Mouse (Mus musculus) midbrain, embryonic 14.5 days (tissue): ENCODE data around the gene Hoxa2. TPM values are rescaled to one million over a fixed set of nuclear protein-coding genes. Genes with fewer than 3 reads are reported as not detected.

Experiments used
- ATAC-seq: fragments of 200-750 bp; cut with Nextera tagmentation; 2 replicates; pipeline ENCODE4 v1.8.0; 2017; ENCODE audit warnings: moderate number of reproducible peaks, moderate library complexity; ENCODE audit not compliant: low FRiP score, low TSS enrichment
- DNase-seq: peaks from one replicate; pipeline ENCODE4 v3.0.0-alpha.2; 2015
- H3K27ac ChIP-seq: fragments of 300-500 bp; sonication (generic); replicated peaks from 2 replicates; pipeline ENCODE4 v1.5.1; 2014; ENCODE audit warnings: mild to moderate bottlenecking, low read depth, low read length, moderate library complexity
- H3K27me3 ChIP-seq: fragments of 300-500 bp; sonication (generic); 2 replicates; pipeline ENCODE4 v1.6.1; 2014; ENCODE audit warnings: low read length, control low read depth, mixed read lengths; ENCODE audit not compliant: control insufficient read depth, insufficient read depth
- H3K36me3 ChIP-seq: fragments of 300-500 bp; sonication (generic); 2 replicates; pipeline ENCODE4 v1.6.1; 2014; ENCODE audit warnings: low read length, control low read depth; ENCODE audit not compliant: control insufficient read depth, insufficient read depth
- H3K4me1 ChIP-seq: fragments of 300-500 bp; sonication (generic); 2 replicates; pipeline ENCODE4 v1.6.1; 2014; ENCODE audit warnings: mild to moderate bottlenecking, antibody characterized with exemption, low read length, control low read depth; ENCODE audit not compliant: control insufficient read depth, insufficient read depth
- H3K4me2 ChIP-seq: fragments of 300-500 bp; sonication (generic); 2 replicates; pipeline ENCODE4 v1.6.1; 2014; ENCODE audit warnings: mild to moderate bottlenecking, low read length, moderate library complexity
- H3K4me3 ChIP-seq: fragments of 300-500 bp; sonication (generic); replicated peaks from 2 replicates; pipeline ENCODE4 v1.5.1; 2014; ENCODE audit warnings: low read depth, low read length
- H3K9ac ChIP-seq: fragments of 300-500 bp; sonication (generic); replicated peaks from 2 replicates; pipeline ENCODE4 v1.6.1; 2014; ENCODE audit warnings: mild to moderate bottlenecking, low read length, moderate library complexity
- H3K9me3 ChIP-seq: fragments of 300-500 bp; sonication (generic); 2 replicates; pipeline ENCODE4 v1.6.1; 2016; ENCODE audit warnings: low read length, control low read depth, mixed read lengths; ENCODE audit not compliant: control insufficient read depth
- WGBS: fragments of 180-500 bp; shearing (Covaris S2); extraction: QIAGEN DNeasy Blood & Tissue Kit; methylation state at CpG from one replicate; pipeline ENCODE4 v1.1.7; 2014; 5-methylcytosine and 5-hydroxymethylcytosine counted together
- polyA plus RNA-seq: library from polyadenylated mRNA; unstranded; fragments of >200 nt; fragmentation: Nextera tagmentation; extraction: Ambion mirVana; gene quantifications from 2 replicates; pipeline ENCODE4 v1.2.1, GENCODE M21; 2014

Hoxa2 gene
- polyA plus RNA-seq, 1 experiment from 2014 or later, result 0.20 TPM

- Histone ChIP-seq H3K36me3 (no peaks in the 10 kb centered on the region), H3K4me3 (no peak overlapping the region), H3K4me1 (no peaks in the 10 kb centered on the region), H3K9me3 (no peaks in the 10 kb centered on the region), H3K27ac (no peak overlapping the region), H3K4me2 (peak overlapping the region; percentile 29), H3K27me3 (peaks cover 100% of the 10 kb centered on the region), H3K9ac (no peak overlapping the region)
- no peak for DNase-seq
- WGBS, result 1% methylated on average over 46 of the region's 46 CpGs
- no peak for ATAC-seq
These were observed 38.9 kb upstream of the Hoxa2 start for GRCm38 (mm10) chr6:52203371-52204049.

DNA sequence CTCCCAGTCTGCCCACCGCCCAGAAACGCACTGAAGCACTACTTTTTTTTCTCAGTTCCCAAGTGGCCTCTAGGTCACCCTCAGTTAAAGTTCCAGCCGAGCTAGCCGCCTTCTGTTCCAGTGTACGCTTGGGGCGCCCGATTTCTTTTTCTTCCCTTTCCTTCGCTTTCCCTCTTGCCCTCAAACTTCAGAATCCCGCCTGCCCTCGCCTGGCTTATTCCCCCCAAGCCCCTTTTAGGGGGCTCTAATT, 38.4 kb upstream of the Hoxa2 start:
- DNase-seq (no peak), ATAC-seq (no peak)
- peaks cover 100% of the 10 kb centered on the region for H3K27me3 ChIP-seq
- H3K4me1 ChIP-seq, result no peaks in the 10 kb centered on the region
- under 1% methylated on average over 10 of the region's 10 CpGs for WGBS
- H3K27ac ChIP-seq, result no peak overlapping the region
- no peak overlapping the region for H3K4me3 ChIP-seq
- no peaks in the 10 kb centered on the region for H3K36me3 ChIP-seq
- H3K9ac ChIP-seq, result no peak overlapping the region
- no peak overlapping the region for H3K4me2 ChIP-seq
- H3K9me3 ChIP-seq, result no peaks in the 10 kb centered on the region

GRCm38 (mm10) chr6:52202362-52203120, 37.9 kb upstream of the Hoxa2 start:
- no peak for DNase-seq
- no peaks in the 10 kb centered on the region for H3K36me3 ChIP-seq
- no peak overlapping the region for H3K9ac ChIP-seq
- H3K4me3 ChIP-seq, result no peak overlapping the region
- H3K27ac ChIP-seq, result no peak overlapping the region
- H3K27me3 ChIP-seq, result peaks cover 100% of the 10 kb centered on the region
- no peaks in the 10 kb centered on the region for H3K9me3 ChIP-seq
- ATAC-seq, result no peak
- no peak overlapping the region for H3K4me2 ChIP-seq
- H3K4me1 ChIP-seq, result no peaks in the 10 kb centered on the region
- 2% methylated on average over 22 of the region's 22 CpGs for WGBS

DNA sequence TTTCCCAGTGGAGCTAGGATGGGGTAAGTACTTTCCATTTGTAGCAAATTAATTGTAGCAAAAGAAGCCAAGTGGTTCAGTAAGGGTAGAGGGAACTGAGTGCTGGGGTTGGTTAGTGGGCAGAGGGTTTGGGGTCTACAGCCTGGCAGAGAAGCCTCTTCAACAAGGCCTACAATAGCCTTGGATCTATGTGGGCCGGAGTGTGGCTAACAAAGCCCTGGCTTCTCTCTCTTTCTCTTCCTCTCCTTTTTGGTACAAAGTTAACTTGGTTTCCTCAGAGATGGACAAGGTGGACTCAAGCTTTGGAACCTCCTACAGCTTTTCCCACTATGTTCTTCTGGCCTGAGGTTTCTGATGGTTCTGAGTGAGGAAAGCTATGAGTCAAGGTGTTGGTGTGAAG, 36.6 kb upstream of the Hoxa2 start:
- no peaks in the 10 kb centered on the region for H3K36me3 ChIP-seq
- no peak overlapping the region for H3K27ac ChIP-seq
- no peaks in the 10 kb centered on the region for H3K4me1 ChIP-seq
- no peak for DNase-seq
- peaks cover 100% of the 10 kb centered on the region for H3K27me3 ChIP-seq
- no peak overlapping the region for H3K4me2 ChIP-seq
- no peaks in the 10 kb centered on the region for H3K9me3 ChIP-seq
- H3K9ac ChIP-seq, result no peak overlapping the region
- ATAC-seq, result no peak
- no peak overlapping the region for H3K4me3 ChIP-seq
- WGBS, result 13% methylated on average over 1 of the region's 1 CpGs

DNA sequence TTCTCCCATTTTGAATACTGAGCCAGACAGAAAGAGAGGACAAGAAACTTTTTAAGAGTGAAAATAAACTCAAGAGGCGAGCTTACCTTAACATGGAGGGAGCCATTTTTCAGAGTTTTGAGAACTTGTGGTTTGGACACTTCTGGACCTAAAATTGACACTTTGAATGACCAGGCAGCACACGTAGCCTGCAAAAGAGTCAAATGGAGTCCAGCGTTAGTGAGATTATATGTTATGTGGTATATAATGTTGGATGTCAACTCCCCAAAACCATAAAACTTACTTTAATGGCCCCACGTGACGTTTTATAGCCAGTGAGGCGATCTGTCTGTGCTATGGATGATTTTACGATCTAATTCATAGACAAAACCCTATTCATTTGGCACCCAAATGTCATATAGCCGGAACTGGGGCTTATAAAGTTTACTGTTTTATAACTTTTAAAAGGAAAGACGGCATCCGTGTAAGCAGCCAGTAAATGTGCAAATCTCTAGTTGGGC, 36.2 kb upstream of the Hoxa2 start:
- DNase-seq, result no peak
- no peak overlapping the region for H3K9ac ChIP-seq
- no peaks in the 10 kb centered on the region for H3K4me1 ChIP-seq
- no peak overlapping the region for H3K27ac ChIP-seq
- H3K27me3 ChIP-seq, result peaks cover 100% of the 10 kb centered on the region
- ATAC-seq, result no peak
- H3K36me3 ChIP-seq, result no peaks in the 10 kb centered on the region
- H3K4me2 ChIP-seq, result no peak overlapping the region
- WGBS, result 6% methylated on average over 10 of the region's 10 CpGs
- H3K9me3 ChIP-seq, result no peaks in the 10 kb centered on the region
- H3K4me3 ChIP-seq, result no peak overlapping the region

GRCm38 (mm10) chr6:52200073-52200750, 35.6 kb upstream of the Hoxa2 start:
- Histone ChIP-seq H3K27ac (no peak overlapping the region), H3K9ac (no peak overlapping the region), H3K27me3 (peaks cover 100% of the 10 kb centered on the region), H3K36me3 (no peaks in the 10 kb centered on the region), H3K9me3 (no peaks in the 10 kb centered on the region), H3K4me2 (no peak overlapping the region), H3K4me1 (no peaks in the 10 kb centered on the region), H3K4me3 (no peak overlapping the region)
- DNase-seq (no peak), ATAC-seq (no peak)
- WGBS, result under 1% methylated on average over 30 of the region's 30 CpGs

- Histone ChIP-seq H3K36me3 (no peaks in the 10 kb centered on the region), H3K9ac (no peak overlapping the region), H3K27ac (no peak overlapping the region), H3K27me3 (peaks cover 100% of the 10 kb centered on the region), H3K4me2 (no peak overlapping the region), H3K4me1 (no peaks in the 10 kb centered on the region), H3K4me3 (no peak overlapping the region), H3K9me3 (no peaks in the 10 kb centered on the region)
- no peak for ATAC-seq
- whole genome bisulfite sequencing, result 1% methylated on average over 10 of the region's 10 CpGs
- peak; percentile 78 for DNase-seq
These were observed 32.6 kb upstream of the Hoxa2 start for GRCm38 (mm10) chr6:52197271-52197670.

- whole genome bisulfite sequencing, result 4% methylated on average over 9 of the region's 9 CpGs
- DNase-seq (no peak), ATAC-seq (no peak)
- Histone ChIP-seq H3K27me3 (peaks cover 100% of the 10 kb centered on the region), H3K9ac (no peak overlapping the region), H3K4me1 (peaks cover 3% of the 10 kb centered on the region; the same call in 1 of the 2 replicates), H3K9me3 (no peaks in the 10 kb centered on the region), H3K27ac (no peak overlapping the region), H3K4me3 (no peak overlapping the region), H3K36me3 (no peaks in the 10 kb centered on the region), H3K4me2 (no peak overlapping the region)
These were observed 32.2 kb upstream of the Hoxa2 start for GRCm38 (mm10) chr6:52196811-52197210.
